Mouse (Mus musculus): ENCODE measurements at regions not wholly inside any gene's neighbourhood (a gene's known extent, or its start where the extent isn't known, plus 50 kb on each side); places are given as distances from the start of the nearest gene placed in this dataset.

- DNase-seq (ENCODE audit: extremely low read depth, insufficient read length, low spot score), result no peak
Measured at GRCm38 (mm10) chr8:34397583-34398411, 286.3 kb upstream of the Gm10131 start.

- DNase-seq (ENCODE audit: extremely low read depth, insufficient read length, low spot score), result no peak
Measured at GRCm38 (mm10) chr8:34397225-34397582, 285.7 kb upstream of the Gm10131 start.

- DNase-seq (ENCODE audit: extremely low read depth, insufficient read length, low spot score), result no peak
Measured at GRCm38 (mm10) chr8:34392981-34393828, 281.7 kb upstream of the Gm10131 start.

- DNase-seq (ENCODE audit: extremely low read depth, insufficient read length, low spot score), result no peak
Measured at GRCm38 (mm10) chr8:34392208-34392980, 280.9 kb upstream of the Gm10131 start.

GRCm38 (mm10) chr8:34385806-34386439, 274.4 kb upstream of the Gm10131 start:
- DNase-seq (ENCODE audit: extremely low read depth, insufficient read length, low spot score), result no peak

- DNase-seq (ENCODE audit: extremely low read depth, insufficient read length, low spot score), result no peak
Measured at GRCm38 (mm10) chr8:34380615-34381014, 269.1 kb upstream of the Gm10131 start.

GRCm38 (mm10) chr8:34377154-34377553, 265.6 kb upstream of the Gm10131 start:
- DNase-seq (ENCODE audit: extremely low read depth, insufficient read length, low spot score), result no peak

GRCm38 (mm10) chr8:34374242-34374641, 262.7 kb upstream of the Gm10131 start:
- DNase-seq (ENCODE audit: extremely low read depth, insufficient read length, low spot score), result no peak

- DNase-seq (ENCODE audit: extremely low read depth, insufficient read length, low spot score), result no peak
Measured at GRCm38 (mm10) chr8:34372666-34372980, 261.1 kb upstream of the Gm10131 start.

GRCm38 (mm10) chr8:34371973-34372665, 260.6 kb upstream of the Gm10131 start:
- DNase-seq (ENCODE audit: extremely low read depth, insufficient read length, low spot score), result peak; percentile 19

- no peak for DNase-seq (ENCODE audit: extremely low read depth, insufficient read length, low spot score)
Measured at GRCm38 (mm10) chr8:34371391-34371790, 259.9 kb upstream of the Gm10131 start.

- DNase-seq (ENCODE audit: extremely low read depth, insufficient read length, low spot score), result no peak
Measured at GRCm38 (mm10) chr8:34368556-34368955, 257.0 kb upstream of the Gm10131 start.

GRCm38 (mm10) chr8:34364446-34365035, 253.0 kb upstream of the Gm10131 start:
- no peak for DNase-seq (ENCODE audit: extremely low read depth, insufficient read length, low spot score)

- no peak for DNase-seq (ENCODE audit: extremely low read depth, insufficient read length, low spot score)
Measured at GRCm38 (mm10) chr8:34363679-34364078, 252.1 kb upstream of the Gm10131 start.

- no peak for DNase-seq (ENCODE audit: extremely low read depth, insufficient read length, low spot score)
Measured at GRCm38 (mm10) chr8:34363131-34363530, 251.6 kb upstream of the Gm10131 start.

- no peak for DNase-seq (ENCODE audit: extremely low read depth, insufficient read length, low spot score)
Measured at GRCm38 (mm10) chr8:34361377-34361776, 249.8 kb upstream of the Gm10131 start.

- no peak for DNase-seq (ENCODE audit: extremely low read depth, insufficient read length, low spot score)
Measured at GRCm38 (mm10) chr8:34359776-34360175, 248.2 kb upstream of the Gm10131 start.

GRCm38 (mm10) chr8:34355059-34355458, 243.5 kb upstream of the Gm10131 start:
- no peak for DNase-seq (ENCODE audit: extremely low read depth, insufficient read length, low spot score)

- no peak for DNase-seq (ENCODE audit: extremely low read depth, insufficient read length, low spot score)
Measured at GRCm38 (mm10) chr8:34353140-34353855, 241.8 kb upstream of the Gm10131 start.

All from 3134 (cell line).